8 mouse cellular contexts compared by ENCODE assay signal in the genomic region with DNA sequence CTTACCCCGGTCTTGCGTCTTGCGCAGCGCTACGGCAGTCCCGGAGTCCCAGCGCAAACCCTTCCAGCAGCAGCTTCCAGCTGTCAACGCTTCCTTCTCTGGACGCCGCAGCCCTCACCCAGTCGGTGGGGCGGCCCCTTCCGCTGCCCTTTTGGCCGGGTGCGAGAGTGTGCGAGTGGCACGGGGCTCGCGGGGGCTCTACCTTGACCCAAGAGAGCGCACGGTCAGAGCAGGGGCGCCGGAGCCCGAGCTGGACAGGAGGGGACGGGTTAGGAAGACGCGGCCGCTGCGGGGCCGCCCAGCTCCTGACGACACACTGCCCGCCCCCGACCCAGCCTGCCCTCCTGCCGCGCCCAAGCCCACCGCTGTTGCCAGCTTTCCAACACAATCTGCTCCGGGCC. TPM values are rescaled to one million over a fixed set of nuclear protein-coding genes. Genes with fewer than 3 reads are reported as not detected.
DNase-seq lines count a peak whose midpoint lies in the region; ATAC-seq and TF ChIP-seq lines count a peak whose summit lies in the region.

No protein-coding gene starts in this region.

- WGBS in liver, embryonic 13.5 days (ENCODE audit: insufficient replicate concordance) = under 1% methylated on average over 37 of the region's 37 CpGs

- H3K9me3 ChIP-seq in liver, embryonic 13.5 days (replicated peaks) = no peaks in the 10 kb centered on the region

- peak overlapping the region; percentile 89 for H3K4me3 ChIP-seq in layer of hippocampus, adult 2 months
- H3K4me3 ChIP-seq in liver, embryonic 13.5 days (replicated peaks) = peak overlapping the region; percentile 59
- H3K4me3 ChIP-seq in testis, adult 2 months (ENCODE audit: control insufficient read depth, low read depth, low read length) = peak overlapping the region; percentile 89

- peak overlapping the region; percentile 85 for H3K27ac ChIP-seq in layer of hippocampus, adult 2 months
- no peak overlapping the region for H3K27ac ChIP-seq in liver, embryonic 13.5 days
- H3K27ac ChIP-seq in testis, adult 2 months (ENCODE audit: control insufficient read depth, insufficient read depth, low read depth, low read length) = peak overlapping the region; percentile 64

- H3K9ac ChIP-seq in liver, embryonic 13.5 days = peak overlapping the region; percentile 56

- H3K4me1 ChIP-seq in liver, embryonic 13.5 days (replicated peaks) = peaks cover 46% of the 10 kb centered on the region
- peaks cover 14% of the 10 kb centered on the region for H3K4me1 ChIP-seq in testis, adult 2 months (ENCODE audit: control insufficient read depth, insufficient read depth, low read length)

- peak in 1 of 2 experiments; percentile 12 for DNase-seq in layer of hippocampus, adult 2 months (ENCODE audit: low spot score in 2 of 2)
- no peak for DNase-seq in layer of hippocampus, adult 9-11 months
- DNase-seq in embryo, embryonic 10.5 days (ENCODE audit: low spot score) = peak; percentile 65
- peak; percentile 98 for DNase-seq in heart, adult 11 months
- DNase-seq in kidney, adult 11 months = peak; percentile 64
- DNase-seq in liver, embryonic 13.5 days = no peak
- DNase-seq in neural tube, embryonic 10.5 days (ENCODE audit: extremely low spot score, low spot score) = peak; percentile 70

- peaks cover 48% of the 10 kb centered on the region for H3K27me3 ChIP-seq in liver, embryonic 13.5 days
- H3K27me3 ChIP-seq in testis, adult 2 months (ENCODE audit: control insufficient read depth, insufficient read depth, low read length) = no peaks in the 10 kb centered on the region

- TF ChIP-seq POLR2A in testis, adult 2 months (IDR thresholded peaks at IDR 0.05; ENCODE audit: control insufficient read depth, low read depth, low read length) = no peak

- no peak for TF ChIP-seq CTCF in layer of hippocampus, adult 2 months (conservative IDR thresholded peaks at IDR 0.05)
- no peak for TF ChIP-seq CTCF in testis, adult 2 months (IDR thresholded peaks at IDR 0.05; ENCODE audit: control insufficient read depth, insufficient read depth, insufficient replicate concordance, low read depth, low read length)

- no peak for ATAC-seq in liver, embryonic 13.5 days (ENCODE audit: low read depth)

- H3K36me3 ChIP-seq in liver, embryonic 13.5 days = no peaks in the 10 kb centered on the region
- H3K36me3 ChIP-seq in testis, adult 2 months (ENCODE audit: control insufficient read depth, insufficient read depth, low read length) = no peaks in the 10 kb centered on the region

- H3K4me2 ChIP-seq in liver, embryonic 13.5 days = peak overlapping the region; percentile 72

RNA-seq across cellular contexts. Expression of gene Dgka, which starts 0.9 kb away (rescaled TPM):
- total RNA-seq in layer of hippocampus, adult 2 months (2021) = 10 to 100 TPM; 11.4 to 11.5 TPM
- 1.8 and 2.6 TPM in 2 replicates for polyA plus RNA-seq in liver, embryonic 13.5 days (2015; fragmentation: Nextera tagmentation; extraction: Ambion mirVana)
- 124 TPM in 2 replicates for polyA plus RNA-seq in testis, adult 2 months (2012; rRNA removed)

RNA-seq across cellular contexts. Expression of gene Pym1, which starts 3.9 kb away (rescaled TPM):
- total RNA-seq in layer of hippocampus, adult 2 months (2021) = 10 to 100 TPM; 22.0 to 30.6 TPM
- 20.4 and 20.8 TPM in 2 replicates for polyA plus RNA-seq in liver, embryonic 13.5 days (2015; fragmentation: Nextera tagmentation; extraction: Ambion mirVana)
- polyA plus RNA-seq in testis, adult 2 months (2012; rRNA removed) = 19.5 TPM in 2 replicates

RNA-seq across cellular contexts. Expression of gene Cdk2, which starts 39.0 kb away (rescaled TPM):
- total RNA-seq in layer of hippocampus, adult 2 months (2021) = 1 to 10 TPM; 2.0 to 3.0 TPM
- 61.1 and 71.9 TPM in 2 replicates for polyA plus RNA-seq in liver, embryonic 13.5 days (2015; fragmentation: Nextera tagmentation; extraction: Ambion mirVana)
- 53.1 and 61.0 TPM in 2 replicates for polyA plus RNA-seq in testis, adult 2 months (2012; rRNA removed)

RNA-seq across cellular contexts. Expression of gene Pmel, which starts 39.8 kb away (rescaled TPM):
- under 1 TPM; 0.33 to 0.34 TPM for total RNA-seq in layer of hippocampus, adult 2 months (2021)
- 0.30 and 0.52 TPM in 2 replicates for polyA plus RNA-seq in liver, embryonic 13.5 days (2015; fragmentation: Nextera tagmentation; extraction: Ambion mirVana)
- 24.6 and 27.7 TPM in 2 replicates for polyA plus RNA-seq in testis, adult 2 months (2012; rRNA removed)

RNA-seq across cellular contexts. Expression of gene Mmp19, which starts 46.9 kb away (rescaled TPM):
- total RNA-seq in layer of hippocampus, adult 2 months (2021) = under 1 TPM; 0.61 to 0.84 TPM
- 6.9 and 8.3 TPM in 2 replicates for polyA plus RNA-seq in liver, embryonic 13.5 days (2015; fragmentation: Nextera tagmentation; extraction: Ambion mirVana)
- polyA plus RNA-seq in testis, adult 2 months (2012; rRNA removed) = 1.3 and 1.6 TPM in 2 replicates

Comparison
In these comparisons a context has a peak if more than half of its experiments do, and no peak if none do; other contexts are left out.
1. DNase-seq: peak in embryo, embryonic 10.5 days (single experiment), heart, adult 11 months (single experiment), kidney, adult 11 months (single experiment) and neural tube, embryonic 10.5 days (single experiment); none in layer of hippocampus, adult 9-11 months (single experiment) and liver, embryonic 13.5 days (single experiment).
2. RNA of gene Dgka, which starts 0.9 kb away (polyA plus RNA-seq): 124 TPM in testis, adult 2 months; 1.8 to 2.6 TPM in liver, embryonic 13.5 days; every median in the first group is over 10 times any median in the second.
3. Peak in every context shown above with its lines, with median percentiles within 50 percentile points of each other: H3K4me3 ChIP-seq.